Mouse (Mus musculus) E14TG2a.4 (cell line): ENCODE measurements around the gene Hic1.

ENCODE experiments used
- H3K27me3 ChIP-seq: 2 replicates; pipeline ENCODE4 v1.6.1; 2014; ENCODE audit warnings: low read length, control low read depth; ENCODE audit not compliant: insufficient read depth
- H3K36me3 ChIP-seq: 2 replicates; pipeline ENCODE4 v1.6.1; 2014; ENCODE audit warnings: low read length, control low read depth; ENCODE audit not compliant: insufficient read depth
- H3K4me1 ChIP-seq: replicated peaks from 2 replicates; pipeline ENCODE4 v1.6.1; 2014; ENCODE audit warnings: low read depth, low read length, control low read depth
- H3K4me3 ChIP-seq: replicated peaks from 2 replicates; pipeline ENCODE4 v1.5.1; 2014; ENCODE audit warnings: mild to moderate bottlenecking, low read length
- H3K9me3 ChIP-seq: 2 replicates; pipeline ENCODE4 v1.6.1; 2014; ENCODE audit warnings: low read length, control low read depth
- CTCF ChIP-seq: conservative IDR thresholded peaks from 2 replicates; pipeline ENCODE4 v1.5.1; 2014; ENCODE audit warnings: low read length
- NANOG ChIP-seq: IDR thresholded peaks from 2 replicates; pipeline ENCODE4 v1.6.1; 2014; ENCODE audit warnings: borderline replicate concordance, low read length, mixed read lengths
- POU5F1 ChIP-seq: IDR thresholded peaks from 2 replicates; pipeline ENCODE4 v1.6.1; 2014; ENCODE audit warnings: low read length, borderline replicate concordance

Gene Hic1

GRCm38 (mm10) chr11:75206347-75206746, 37.0 kb upstream of the Hic1 start:
- Histone ChIP-seq H3K4me1 (peaks cover 54% of the 10 kb centered on the region), H3K27me3 (peaks cover 14% of the 10 kb centered on the region), H3K4me3 (no peak overlapping the region), H3K9me3 (no peaks in the 10 kb centered on the region), H3K36me3 (no peaks in the 10 kb centered on the region)
- TF ChIP-seq CTCF (no peak), POU5F1 (no peak), NANOG (no peak)

- H3K4me3 ChIP-seq = peak overlapping the region; percentile 30; the same call in 1 of the 2 replicates
- TF ChIP-seq CTCF = no peak
- no peak for TF ChIP-seq POU5F1
- TF ChIP-seq NANOG = no peak
Measured at GRCm38 (mm10) chr11:75204472-75204871, 35.2 kb upstream of the Hic1 start.

GRCm38 (mm10) chr11:75203926-75204325, 34.6 kb upstream of the Hic1 start:
- no peaks in the 10 kb centered on the region for H3K36me3 ChIP-seq
- H3K9me3 ChIP-seq = no peaks in the 10 kb centered on the region
- H3K4me3 ChIP-seq = no peak overlapping the region
- TF ChIP-seq NANOG (no peak), CTCF (no peak), POU5F1 (no peak)
- H3K4me1 ChIP-seq = peaks cover 54% of the 10 kb centered on the region
- H3K27me3 ChIP-seq = peaks cover 25% of the 10 kb centered on the region

More at GRCm38 (mm10) chr11:75204472-75204871, 35.2 kb upstream of the Hic1 start:
- Histone ChIP-seq H3K36me3 (no peaks in the 10 kb centered on the region), H3K4me1 (peaks cover 59% of the 10 kb centered on the region), H3K27me3 (peaks cover 22% of the 10 kb centered on the region), H3K9me3 (no peaks in the 10 kb centered on the region)

- TF ChIP-seq NANOG = no peak
- no peak for TF ChIP-seq CTCF
- TF ChIP-seq POU5F1 = no peak
Measured at GRCm38 (mm10) chr11:75201721-75202120, 32.4 kb upstream of the Hic1 start.

GRCm38 (mm10) chr11:75200935-75201334, 31.6 kb upstream of the Hic1 start:
- Histone ChIP-seq H3K4me3 (no peak overlapping the region), H3K9me3 (no peaks in the 10 kb centered on the region), H3K27me3 (peaks cover 33% of the 10 kb centered on the region), H3K36me3 (no peaks in the 10 kb centered on the region), H3K4me1 (peaks cover 66% of the 10 kb centered on the region)
- TF ChIP-seq POU5F1 (no peak), CTCF (no peak), NANOG (no peak)

More at GRCm38 (mm10) chr11:75201721-75202120, 32.4 kb upstream of the Hic1 start:
- Histone ChIP-seq H3K9me3 (no peaks in the 10 kb centered on the region), H3K36me3 (no peaks in the 10 kb centered on the region), H3K27me3 (peaks cover 27% of the 10 kb centered on the region), H3K4me1 (peaks cover 64% of the 10 kb centered on the region), H3K4me3 (no peak overlapping the region)

GRCm38 (mm10) chr11:75199951-75200350, 30.6 kb upstream of the Hic1 start:
- H3K4me1 ChIP-seq = peaks cover 66% of the 10 kb centered on the region
- no peak for TF ChIP-seq POU5F1
- no peak for TF ChIP-seq NANOG
- no peak for TF ChIP-seq CTCF
- H3K4me3 ChIP-seq = no peak overlapping the region
- H3K36me3 ChIP-seq = no peaks in the 10 kb centered on the region
- peaks cover 39% of the 10 kb centered on the region for H3K27me3 ChIP-seq
- H3K9me3 ChIP-seq = no peaks in the 10 kb centered on the region

- TF ChIP-seq NANOG (no peak), CTCF (no peak), POU5F1 (no peak)
- H3K36me3 ChIP-seq = no peaks in the 10 kb centered on the region
Measured at GRCm38 (mm10) chr11:75198792-75199191, 29.5 kb upstream of the Hic1 start.

GRCm38 (mm10) chr11:75197956-75198355, 28.6 kb upstream of the Hic1 start:
- Histone ChIP-seq H3K9me3 (no peaks in the 10 kb centered on the region), H3K36me3 (no peaks in the 10 kb centered on the region)
- TF ChIP-seq POU5F1 (no peak), NANOG (no peak), CTCF (no peak)

More at GRCm38 (mm10) chr11:75198792-75199191, 29.5 kb upstream of the Hic1 start:
- no peak overlapping the region for H3K4me3 ChIP-seq
- H3K27me3 ChIP-seq = peaks cover 50% of the 10 kb centered on the region
- peaks cover 66% of the 10 kb centered on the region for H3K4me1 ChIP-seq
- H3K9me3 ChIP-seq = no peaks in the 10 kb centered on the region

GRCm38 (mm10) chr11:75196131-75196530, 26.8 kb upstream of the Hic1 start:
- peaks cover 78% of the 10 kb centered on the region for H3K4me1 ChIP-seq
- H3K9me3 ChIP-seq = no peaks in the 10 kb centered on the region
- peaks cover 65% of the 10 kb centered on the region for H3K27me3 ChIP-seq
- no peaks in the 10 kb centered on the region for H3K36me3 ChIP-seq
- no peak for TF ChIP-seq POU5F1
- no peak for TF ChIP-seq NANOG
- TF ChIP-seq CTCF = no peak
- H3K4me3 ChIP-seq = peak overlapping the region; percentile 32

More at GRCm38 (mm10) chr11:75197956-75198355, 28.6 kb upstream of the Hic1 start:
- H3K27me3 ChIP-seq = peaks cover 59% of the 10 kb centered on the region
- no peak overlapping the region; the same call in 1 of the 2 replicates for H3K4me3 ChIP-seq
- peaks cover 67% of the 10 kb centered on the region for H3K4me1 ChIP-seq
